Mouse (Mus musculus): ENCODE data around the gene Tpx2. TPM values are rescaled to one million over a fixed set of nuclear protein-coding genes. Genes with fewer than 3 reads are reported as not detected.

The Tpx2 gene
- total RNA-seq (2021), result 1 to 10 TPM; 2.6 to 3.0 TPM
- long read RNA-seq, experiment 1, partial matches to known transcripts, result 1 of 2 reads
- long read RNA-seq, experiment 1, other reads (novel, unspliced or antisense), result 0 of 2 reads
- long read RNA-seq, experiment 2, partial matches to known transcripts, result 2 of 5 reads
- long read RNA-seq, experiment 2, other reads (novel, unspliced or antisense), result 1 of 5 reads

GRCm38 (mm10) chr2:152847815-152848302 lies at the start of gene Tpx2:
Gene Tpx2, plus strand, starts transcription at chr2:152847964.
- DNase-seq (ENCODE audit: low spot score in 2 of 2), result peak; percentile 98 to 99
- intact Hi-C loops (cut with DNase I), result no loop called here

DNA sequence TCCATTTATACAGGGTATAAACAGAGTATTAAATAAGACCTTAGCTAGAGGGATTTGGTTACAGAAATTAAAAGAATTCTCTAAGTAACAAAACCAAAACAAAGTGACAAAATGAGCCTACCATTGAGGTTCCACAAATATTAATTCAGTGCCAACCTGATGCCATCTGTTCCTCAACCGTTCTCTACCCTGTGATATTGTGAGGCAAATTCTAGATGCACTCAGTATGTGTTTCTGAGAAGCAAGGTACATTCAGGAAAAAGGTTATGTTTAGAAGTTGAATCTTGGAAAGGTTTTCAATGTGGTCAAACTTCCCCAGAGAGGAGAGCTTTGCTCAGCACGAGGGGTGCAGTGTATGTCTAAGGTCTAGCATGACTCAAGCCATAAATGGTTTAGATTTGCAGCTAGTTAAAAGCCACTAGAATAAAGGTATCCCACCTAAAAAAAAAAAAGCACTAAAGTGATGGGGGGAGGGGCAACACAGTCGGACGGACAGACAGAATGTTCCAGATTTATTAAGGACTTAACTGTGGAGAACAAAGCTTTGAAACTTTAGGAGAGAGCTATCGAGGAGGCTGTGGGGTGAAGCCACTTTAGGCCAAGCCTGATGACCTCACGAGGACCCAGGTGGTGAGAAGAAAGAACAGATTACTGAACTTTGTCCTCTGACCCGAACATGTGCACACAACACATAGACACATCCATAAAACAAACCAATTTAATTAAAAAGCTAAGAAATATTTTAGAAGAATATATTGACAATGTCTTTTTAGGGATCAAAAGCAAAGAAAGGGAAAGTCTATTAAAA lies 47.6 kb upstream of the Tpx2 start:
- intact Hi-C loops (cut with DNase I), result no loop called here
- no peak for DNase-seq (ENCODE audit: low spot score in 2 of 2)

GRCm38 (mm10) chr2:152800762-152801113 lies 47.0 kb upstream of the Tpx2 start:
- intact Hi-C loops (cut with DNase I), result no loop called here
- DNase-seq (ENCODE audit: low spot score in 2 of 2), result no peak

DNA sequence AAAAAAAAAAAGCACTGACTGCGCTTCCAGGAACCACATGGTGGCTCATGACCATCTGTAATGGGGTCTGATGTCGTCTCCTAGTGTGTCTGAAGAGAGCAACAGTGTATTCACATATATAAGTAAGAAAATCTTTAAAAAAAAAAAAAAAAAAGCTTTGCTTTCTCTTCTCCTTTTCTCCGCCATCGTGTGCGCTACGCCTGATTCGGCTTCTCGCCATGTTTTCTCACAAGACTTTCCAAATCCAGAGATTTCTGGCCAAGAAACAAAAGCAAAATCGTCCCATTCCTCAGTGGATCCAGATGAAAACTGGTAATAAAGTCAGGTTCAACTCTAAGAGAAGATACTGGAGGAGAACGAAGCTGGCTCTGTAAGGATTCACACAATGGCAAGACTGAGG lies 45.5 kb upstream of the Tpx2 start:
- intact Hi-C loops (cut with DNase I), result no loop called here
- no peak for DNase-seq (ENCODE audit: low spot score in 2 of 2)

DNA sequence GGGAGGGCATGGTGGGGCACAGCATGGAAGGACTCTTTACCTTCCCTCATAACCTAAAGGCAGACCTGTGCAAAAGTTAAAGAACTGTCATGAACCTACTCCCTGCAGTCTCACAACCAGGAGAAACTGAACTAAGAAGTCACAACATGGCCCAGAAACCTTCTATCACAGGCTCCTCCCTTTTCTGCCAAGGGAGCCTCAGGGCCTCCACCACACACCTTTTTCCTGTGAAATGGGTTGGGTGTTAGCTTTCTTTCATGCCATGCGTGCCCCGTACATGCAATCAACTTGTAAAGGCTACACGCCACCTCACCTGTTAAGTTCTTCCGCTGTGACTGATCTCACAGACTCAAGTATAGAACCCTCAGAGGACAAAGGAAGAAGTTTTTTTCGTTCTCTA lies 44.7 kb upstream of the Tpx2 start:
- no peak for DNase-seq (ENCODE audit: low spot score in 2 of 2)
- intact Hi-C loops (cut with DNase I), result no loop called here

GRCm38 (mm10) chr2:152804408-152805110 lies 43.2 kb upstream of the Tpx2 start:
- intact Hi-C loops (cut with DNase I), result no loop called here
- no peak for DNase-seq (ENCODE audit: low spot score in 2 of 2)

DNA sequence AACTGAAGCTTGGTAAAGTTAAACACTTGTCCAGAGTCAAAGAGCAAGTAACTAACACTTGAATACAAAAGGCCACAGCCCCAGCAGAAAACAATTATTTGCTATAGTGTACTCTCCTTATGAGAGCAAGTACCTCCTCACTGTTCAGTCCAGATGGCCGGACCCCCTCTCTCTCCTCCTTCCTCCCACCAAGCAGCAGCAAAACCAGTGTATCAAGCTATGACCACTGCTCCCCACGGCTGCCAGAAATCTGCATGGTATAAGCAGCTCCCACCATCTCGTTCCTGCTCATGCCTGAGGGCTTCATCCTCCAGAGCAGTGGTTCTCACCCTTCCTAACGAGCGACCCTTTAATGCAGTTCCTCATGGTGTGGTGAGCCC lies 42.7 kb upstream of the Tpx2 start:
- intact Hi-C loops (cut with DNase I), result no loop called here
- DNase-seq (ENCODE audit: low spot score in 2 of 2), result no peak

GRCm38 (mm10) chr2:152806037-152806436 lies 41.7 kb upstream of the Tpx2 start:
- DNase-seq (ENCODE audit: low spot score in 2 of 2), result no peak
- intact Hi-C loops (cut with DNase I), result no loop called here

- intact Hi-C loops (cut with DNase I), result no loop called here
- DNase-seq (ENCODE audit: low spot score in 2 of 2), result no peak
Measured at GRCm38 (mm10) chr2:152808178-152808577, 39.6 kb upstream of the Tpx2 start.

- peak in 1 of 2 experiments; percentile 42 for DNase-seq (ENCODE audit: low spot score in 2 of 2)
- intact Hi-C loops (cut with DNase I), result no loop called here
Measured at GRCm38 (mm10) chr2:152810158-152810941, 37.4 kb upstream of the Tpx2 start.

DNA sequence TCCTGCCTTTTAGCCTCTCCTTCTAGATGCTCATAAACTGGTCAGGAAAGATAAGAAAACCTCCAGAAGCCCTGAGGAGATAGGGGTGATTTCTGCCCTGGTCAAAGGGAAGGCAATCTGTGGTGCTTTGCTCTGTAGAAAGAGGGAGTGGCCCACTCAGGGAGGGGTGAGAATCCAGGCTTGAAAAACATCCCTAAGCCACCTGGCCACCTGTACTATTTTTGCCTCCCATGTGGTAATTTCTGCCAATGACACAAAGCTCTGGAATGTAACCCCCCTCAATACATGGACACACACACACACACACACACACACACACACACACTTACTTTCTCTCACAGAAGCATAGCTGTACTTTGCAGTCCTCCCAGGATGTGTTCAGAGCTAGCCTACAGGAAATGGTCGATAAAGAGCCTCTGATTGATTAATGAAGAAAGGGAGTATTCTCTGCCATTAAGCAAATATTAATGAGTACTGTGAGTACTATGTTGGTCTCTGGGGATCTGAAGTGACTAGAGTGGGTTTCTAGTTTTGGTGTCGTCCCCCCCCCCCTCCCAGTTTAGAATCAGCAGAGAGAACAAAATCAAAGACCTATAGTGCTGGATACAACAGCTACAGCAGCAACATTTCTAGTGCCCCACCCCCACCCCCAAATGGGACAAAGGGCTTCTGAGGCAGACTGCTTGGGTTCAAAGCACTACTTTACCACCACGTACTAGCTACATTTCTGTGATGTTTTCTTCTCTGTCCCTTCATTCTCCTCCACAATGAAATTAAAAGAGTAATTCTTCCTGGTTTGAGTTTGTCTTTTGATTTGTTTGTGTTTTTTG lies 36.2 kb upstream of the Tpx2 start:
- intact Hi-C loops (cut with DNase I), result no loop called here

GRCm38 (mm10) chr2:152813232-152813631 lies 34.5 kb upstream of the Tpx2 start:
- intact Hi-C loops (cut with DNase I), result no loop called here
- no peak for DNase-seq (ENCODE audit: low spot score in 2 of 2)

More for the DNA sequence above, 36.2 kb upstream of the Tpx2 start:
- DNase-seq (ENCODE audit: low spot score in 2 of 2), result no peak

GRCm38 (mm10) chr2:152814213-152814874 lies 33.4 kb upstream of the Tpx2 start:
- intact Hi-C loops (cut with DNase I), result no loop called here
- no peak for DNase-seq (ENCODE audit: low spot score in 2 of 2)

DNA sequence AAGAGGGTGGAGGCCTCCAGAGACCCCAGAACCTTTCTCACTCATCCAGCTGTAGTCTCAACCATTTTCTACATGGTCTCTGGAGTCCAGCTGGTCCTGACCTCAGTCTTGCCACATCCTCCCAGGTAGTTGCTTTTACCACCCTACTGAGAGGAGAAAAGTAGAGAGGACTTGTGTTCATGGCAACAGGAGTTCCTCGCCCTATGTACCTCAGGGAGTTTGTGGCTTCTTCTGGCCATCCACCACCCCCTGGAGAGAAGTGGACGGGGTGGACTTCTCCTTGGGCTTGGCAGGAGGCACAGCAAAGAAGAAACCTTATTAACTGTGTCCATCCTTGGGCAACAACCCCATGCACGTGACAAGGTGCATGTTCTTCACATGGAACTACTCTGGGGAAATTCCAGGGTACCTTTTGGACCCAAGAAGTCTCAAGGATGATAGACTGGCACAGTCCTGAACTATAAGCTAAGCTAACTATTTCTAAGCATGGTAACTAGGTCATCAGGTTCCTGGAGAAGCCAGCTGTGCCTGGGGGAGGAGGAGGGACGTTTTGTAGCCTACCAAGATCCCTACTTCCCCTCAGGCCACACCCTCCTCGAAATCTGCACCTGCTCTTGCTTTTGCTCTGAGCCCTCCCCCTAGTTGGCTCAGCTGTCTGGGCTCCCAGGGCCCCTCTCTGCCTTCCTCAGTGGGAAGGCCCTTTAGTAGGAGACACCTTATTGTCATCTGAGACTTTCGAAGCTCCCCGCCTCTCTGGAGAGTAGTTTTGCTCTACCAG lies 31.7 kb upstream of the Tpx2 start:
- intact Hi-C loops (cut with DNase I), result no loop called here
- DNase-seq (ENCODE audit: low spot score in 2 of 2), result no peak

GRCm38 (mm10) chr2:152816657-152817348 lies 31.0 kb upstream of the Tpx2 start:
- DNase-seq (ENCODE audit: low spot score in 2 of 2), result no peak
- intact Hi-C loops (cut with DNase I), result no loop called here

DNA sequence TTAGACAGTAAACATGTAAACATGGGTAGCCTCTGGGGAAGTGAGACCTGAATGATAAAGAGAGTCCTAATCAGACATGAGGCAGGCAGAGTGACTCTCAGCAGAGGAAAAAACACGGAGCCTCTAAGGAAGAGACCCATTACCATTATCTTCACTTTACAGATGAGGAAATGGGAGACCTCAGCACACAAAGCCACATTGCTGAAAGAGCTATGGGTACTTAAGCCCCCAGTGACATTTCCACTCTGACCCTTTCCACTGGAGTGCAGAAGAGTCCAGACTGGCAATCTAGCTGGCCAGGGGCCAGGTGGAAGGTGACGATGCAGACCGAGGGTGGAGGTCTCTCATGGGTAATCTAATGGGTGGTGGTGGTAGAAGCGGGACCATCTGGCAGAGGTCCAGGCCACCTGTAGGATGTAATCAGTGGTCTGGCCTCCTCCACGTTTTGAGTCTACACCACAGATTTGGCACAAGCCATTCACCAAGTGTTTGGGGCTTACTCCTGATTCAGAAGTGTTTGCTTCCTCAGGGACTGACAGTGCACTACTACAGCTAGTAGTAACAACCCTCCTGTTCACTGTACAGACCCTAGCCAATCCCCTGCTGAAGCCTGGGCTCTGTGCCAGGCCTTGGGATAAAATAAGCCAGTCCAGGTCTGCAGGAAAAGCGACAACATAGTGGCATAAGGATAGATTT lies 30.0 kb upstream of the Tpx2 start:
- no peak for DNase-seq (ENCODE audit: low spot score in 2 of 2)
- intact Hi-C loops (cut with DNase I), result no loop called here

DNA sequence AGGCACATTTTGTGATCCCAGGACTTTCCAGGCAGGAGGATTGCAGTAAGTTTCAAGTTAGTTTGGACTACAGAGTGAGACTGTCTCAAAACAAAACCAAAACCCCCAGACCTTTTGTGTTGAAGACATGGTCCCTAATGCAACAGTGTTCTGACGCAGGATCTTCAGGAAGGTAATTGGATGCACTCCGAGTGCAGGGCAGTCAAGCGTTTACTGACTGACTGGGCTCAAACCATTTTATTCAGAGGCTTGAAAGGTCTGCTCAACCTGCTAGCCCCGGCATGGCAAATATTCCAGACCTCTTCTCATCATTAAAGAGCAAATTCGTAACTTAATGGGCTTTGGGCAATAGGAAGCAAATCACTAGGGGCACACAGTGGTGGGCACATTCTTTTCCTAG lies 29.1 kb upstream of the Tpx2 start:
- intact Hi-C loops (cut with DNase I), result no loop called here

More for the DNA sequence above, 29.1 kb upstream of the Tpx2 start:
- DNase-seq (ENCODE audit: low spot score in 2 of 2), result no peak

Measured in left cerebral cortex, postnatal 14 days (tissue).